Comparison of ENCODE assay signal across 9 mouse cellular contexts in genomic region chr9:108065491-108066011, GRCm38 (mm10). TPM values are rescaled to one million over a fixed set of nuclear protein-coding genes. Genes with fewer than 3 reads are reported as not detected.
A peak's percentile ranks its signal among the peaks of the same experiment; 100 is the strongest.
DNase-seq lines count a peak whose midpoint lies in the region; ATAC-seq and TF ChIP-seq lines count a peak whose summit lies in the region.
"Had no signal": no experiment of that assay in that cellular context is flagged by ENCODE, and none has a peak within 500 bp of the region (broad histone marks: within the 10 kb centered on the region; RNA-seq: fewer than 3 reads in every experiment).

No protein-coding gene starts in this region.

- no peak overlapping the region for H3K9ac ChIP-seq in MEL (ENCODE audit: control insufficient read depth, low read depth, low read length, poor library complexity, severe bottlenecking)

- H3K79me2 ChIP-seq in MEL (ENCODE audit: control insufficient read depth, insufficient read depth, low read length, poor library complexity): no peaks in the 10 kb centered on the region

- no peaks in the 10 kb centered on the region; a peak in 1 of 4 replicates for H3K36me3 ChIP-seq in MEL (ENCODE audit: control insufficient read depth in 1 of 2, insufficient read depth in 2 of 2, low read length in 2 of 2)

- H3K4me1 ChIP-seq in MEL (ENCODE audit: control insufficient read depth in 1 of 2, insufficient read depth in 2 of 2, low read length in 2 of 2): no peaks in the 10 kb centered on the region

- ATAC-seq in megakaryocyte, adult 5-6 weeks (ENCODE audit: poor library complexity, severe bottlenecking): peak; percentile 67

- TF ChIP-seq EP300 in MEL (IDR thresholded peaks at IDR 0.05; ENCODE audit: low read depth in 1 of 2, low read length in 2 of 2): no peak

- peak; percentile 59 to 60 for DNase-seq in left cerebral cortex, adult 2 months (ENCODE audit: extremely low spot score in 1 of 2, low spot score in 2 of 2)
- DNase-seq in left cerebral cortex, adult 8-10 months (ENCODE audit: low spot score in 2 of 2): no peak
- peak; percentile 70 for DNase-seq in MEL (ENCODE audit: low read depth, low spot score)
- DNase-seq in cerebellum, adult 9-10 months: peak; percentile 91
- peak; percentile 71 for DNase-seq in gastrocnemius, postnatal 14 days
- peak; percentile 41 to 67 for DNase-seq in layer of hippocampus, adult 8-10 months (ENCODE audit: low spot score in 2 of 2)
- DNase-seq in testis, postnatal 10 days (ENCODE audit: low spot score): peak; percentile 75

- peak overlapping the region; percentile 64; the same call in 1 of the 2 replicates for H3K27ac ChIP-seq in left cerebral cortex, adult 2 months
- H3K27ac ChIP-seq in MEL (ENCODE audit: control insufficient read depth, low read depth, low read length): no peak overlapping the region
- H3K27ac ChIP-seq: embryonic facial prominence, embryonic 13.5 days had no signal

- no peaks in the 10 kb centered on the region for H3K9me3 ChIP-seq in MEL (replicated peaks; ENCODE audit: insufficient read depth, low read length)
- H3K9me3 ChIP-seq: embryonic facial prominence, embryonic 13.5 days had no signal

- TF ChIP-seq POLR2A in MEL (IDR thresholded peaks at IDR 0.05; ENCODE audit: control insufficient read depth in 1 of 2, insufficient read depth in 1 of 2, low read depth in 1 of 2, low read length in 2 of 2, poor library complexity in 1 of 2): no peak

- no peaks in the 10 kb centered on the region for H3K27me3 ChIP-seq in MEL (ENCODE audit: control insufficient read depth in 1 of 2, insufficient read depth in 2 of 2, low read length in 2 of 2)
- H3K27me3 ChIP-seq: embryonic facial prominence, embryonic 13.5 days had no signal

- no peak overlapping the region for H3K4me3 ChIP-seq in left cerebral cortex, adult 2 months
- H3K4me3 ChIP-seq in MEL (ENCODE audit: control insufficient read depth in 1 of 2, insufficient read depth in 1 of 2, low read depth in 2 of 2, low read length in 2 of 2): no peak overlapping the region
- H3K4me3 ChIP-seq: embryonic facial prominence, embryonic 13.5 days had no signal

- intact Hi-C loops in left cerebral cortex, adult 2 months (cut with DNase I): loop anchor here (5.0 kb wide), 1 partner anchor 103 kb away; no protein-coding TSS in a partner anchor
- intact Hi-C loops in gastrocnemius, postnatal 14 days (cut with DNase I; ENCODE audit: low total_unique reads): loop anchor here (5.0 kb wide), 1 partner anchor 163 kb away; no protein-coding TSS in a partner anchor

- TF ChIP-seq RAD21 in MEL (IDR thresholded peaks at IDR 0.05; ENCODE audit: low read depth, low read length): peak; percentile 73

- peak; percentile 77 for TF ChIP-seq CTCF in left cerebral cortex, adult 2 months (IDR thresholded peaks at IDR 0.05)
- peak; percentile 80 to 84 (median 80) for TF ChIP-seq CTCF in MEL (IDR thresholded peaks at IDR 0.05 in 2 of 3, conservative IDR thresholded peaks at IDR 0.05 in 1 of 3; ENCODE audit: control insufficient read depth in 1 of 3, insufficient read depth in 1 of 3, low read depth in 2 of 3, low read length in 3 of 3, poor library complexity in 1 of 3, severe bottlenecking in 1 of 3)

TF ChIP-seq in MEL, 35 proteins besides CTCF, POLR2A, EP300 and RAD21:
- TF ChIP-seq ZC3H11A (IDR thresholded peaks at IDR 0.05; ENCODE audit: low read depth, low read length): peak; percentile 59
- TF ChIP-seq MYC (IDR thresholded peaks at IDR 0.05; ENCODE audit: low read depth, low read length): no peak
- TF ChIP-seq MAFK (IDR thresholded peaks at IDR 0.05; ENCODE audit: borderline replicate concordance, low read depth, low read length): no peak
- no peak for TF ChIP-seq TAL1 (IDR thresholded peaks at IDR 0.05; ENCODE audit: low read length)
- TF ChIP-seq SMC3 (IDR thresholded peaks at IDR 0.05; ENCODE audit: low read depth, low read length): peak; percentile 81
- no peak for TF ChIP-seq KAT2A (conservative IDR thresholded peaks at IDR 0.05; ENCODE audit: low read depth, low read length)
- no peak for TF ChIP-seq CHD2 (IDR thresholded peaks at IDR 0.05; ENCODE audit: low read length)
- no peak for TF ChIP-seq ETS1 (IDR thresholded peaks at IDR 0.05; ENCODE audit: low read depth, low read length)
- no peak for TF ChIP-seq CHD1 (IDR thresholded peaks at IDR 0.05; ENCODE audit: low read depth, low read length)
TF ChIP-seq in MEL: peak in this region for 2.

RNA-seq across cellular contexts. Expression of gene Amigo3, which starts 12.6 kb away (rescaled TPM):
- total RNA-seq in left cerebral cortex, adult 2 months (2021): 1 to 10 TPM; 1.9 to 2.1 TPM
- total RNA-seq in left cerebral cortex, adult 8-10 months (2022): 1 to 10 TPM in 2 of 4 experiments, under 1 TPM in 2; 0.70 to 1.3 (median 1.0) TPM
- 1.2 and 2.2 TPM in 2 replicates for total RNA-seq in MEL (2012; rRNA removed)
- 1 to 10 TPM in 1 of 2 experiments, not detected in 1; 3.4 TPM for polyA plus RNA-seq in MEL (2012; ENCODE audit: insufficient read depth in 1 of 2, insufficient read length in 2 of 2, low read depth in 1 of 2, low replicate concordance in 2 of 2, missing spikeins in 1 of 2)
- total RNA-seq in gastrocnemius, postnatal 14 days (2021): 1 to 10 TPM; 1.0 to 2.4 TPM
- total RNA-seq in layer of hippocampus, adult 8-10 months (2022): 1 to 10 TPM; 1.2 to 2.3 (median 1.6) TPM
- total RNA-seq in megakaryocyte, adult 5-6 weeks (2015): 1.2 and 1.5 TPM in 2 replicates
- 2.0 and 2.6 TPM in 2 replicates for total RNA-seq in megakaryocyte, adult 5-6 weeks (2017)

RNA-seq across cellular contexts. Expression of gene Mst1, which starts 14.7 kb away (rescaled TPM):
- not detected for total RNA-seq in left cerebral cortex, adult 2 months (2021)
- not detected for total RNA-seq in left cerebral cortex, adult 8-10 months (2022)
- 1.6 and 4.6 TPM in 2 replicates for total RNA-seq in MEL (2012; rRNA removed)
- 1 to 10 TPM in 1 of 2 experiments, not detected in 1; 10.0 TPM for polyA plus RNA-seq in MEL (2012; ENCODE audit: insufficient read depth in 1 of 2, insufficient read length in 2 of 2, low read depth in 1 of 2, low replicate concordance in 2 of 2, missing spikeins in 1 of 2)
- not detected for total RNA-seq in gastrocnemius, postnatal 14 days (2021)
- not detected for total RNA-seq in layer of hippocampus, adult 8-10 months (2022)
- 0.69 TPM in 1 of 2 replicates, not detected in the other for total RNA-seq in megakaryocyte, adult 5-6 weeks (2015)
- not detected in 2 replicates for total RNA-seq in megakaryocyte, adult 5-6 weeks (2017)

RNA-seq across cellular contexts. Expression of gene Gmppb, which starts 16.5 kb away (rescaled TPM):
- 10 to 100 TPM; 16.5 to 17.4 TPM for total RNA-seq in left cerebral cortex, adult 2 months (2021)
- total RNA-seq in left cerebral cortex, adult 8-10 months (2022): 10 to 100 TPM; 13.9 to 17.6 (median 14.8) TPM
- total RNA-seq in MEL (2012; rRNA removed): 38.1 and 50.4 TPM in 2 replicates
- 10 to 100 TPM in 1 of 2 experiments, not detected in 1; 26.2 TPM for polyA plus RNA-seq in MEL (2012; ENCODE audit: insufficient read depth in 1 of 2, insufficient read length in 2 of 2, low read depth in 1 of 2, low replicate concordance in 2 of 2, missing spikeins in 1 of 2)
- total RNA-seq in gastrocnemius, postnatal 14 days (2021): 1 to 10 TPM; 4.7 to 8.3 TPM
- total RNA-seq in layer of hippocampus, adult 8-10 months (2022): 10 to 100 TPM; 17.2 to 21.6 (median 19.2) TPM
- 6.4 and 6.9 TPM in 2 replicates for total RNA-seq in megakaryocyte, adult 5-6 weeks (2015)
- total RNA-seq in megakaryocyte, adult 5-6 weeks (2017): 14.0 and 19.1 TPM in 2 replicates

RNA-seq across cellular contexts. Expression of gene Rnf123, which starts 17.6 kb away (rescaled TPM):
- 100 to 1,000 TPM; 107 to 108 TPM for total RNA-seq in left cerebral cortex, adult 2 months (2021)
- 100 to 1,000 TPM; 109 to 112 (median 111) TPM for total RNA-seq in left cerebral cortex, adult 8-10 months (2022)
- total RNA-seq in MEL (2012; rRNA removed): 24.9 and 28.5 TPM in 2 replicates
- 10 to 100 TPM in 1 of 2 experiments, not detected in 1; 74.8 TPM for polyA plus RNA-seq in MEL (2012; ENCODE audit: insufficient read depth in 1 of 2, insufficient read length in 2 of 2, low read depth in 1 of 2, low replicate concordance in 2 of 2, missing spikeins in 1 of 2)
- 100 to 1,000 TPM; 154 to 161 TPM for total RNA-seq in gastrocnemius, postnatal 14 days (2021)
- total RNA-seq in layer of hippocampus, adult 8-10 months (2022): 100 to 1,000 TPM in 3 of 4 experiments, 10 to 100 TPM in 1; 89.0 to 123 (median 115) TPM
- total RNA-seq in megakaryocyte, adult 5-6 weeks (2015): 27.8 and 30.7 TPM in 2 replicates
- total RNA-seq in megakaryocyte, adult 5-6 weeks (2017): 20.9 and 21.1 TPM in 2 replicates

RNA-seq across cellular contexts. Expression of gene Apeh, which starts 28.9 kb away (rescaled TPM):
- 10 to 100 TPM; 31.0 to 31.8 TPM for total RNA-seq in left cerebral cortex, adult 2 months (2021)
- 10 to 100 TPM; 34.9 to 41.9 (median 39.3) TPM for total RNA-seq in left cerebral cortex, adult 8-10 months (2022)
- 57.5 and 76.1 TPM in 2 replicates for total RNA-seq in MEL (2012; rRNA removed)
- 10 to 100 TPM in 1 of 2 experiments, not detected in 1; 69.0 TPM for polyA plus RNA-seq in MEL (2012; ENCODE audit: insufficient read depth in 1 of 2, insufficient read length in 2 of 2, low read depth in 1 of 2, low replicate concordance in 2 of 2, missing spikeins in 1 of 2)
- 10 to 100 TPM; 37.9 to 38.3 TPM for total RNA-seq in gastrocnemius, postnatal 14 days (2021)
- total RNA-seq in layer of hippocampus, adult 8-10 months (2022): 10 to 100 TPM; 33.9 to 45.8 (median 35.5) TPM
- 37.9 and 41.0 TPM in 2 replicates for total RNA-seq in megakaryocyte, adult 5-6 weeks (2015)
- total RNA-seq in megakaryocyte, adult 5-6 weeks (2017): 56.9 and 61.8 TPM in 2 replicates

Comparison
In these comparisons a context has a peak if more than half of its experiments do, and no peak if none do; other contexts are left out.
1. DNase-seq: peak in left cerebral cortex, adult 2 months (2 of 2), MEL (single experiment), cerebellum, adult 9-10 months (single experiment), gastrocnemius, postnatal 14 days (single experiment), layer of hippocampus, adult 8-10 months (2 of 2) and testis, postnatal 10 days (single experiment); none in left cerebral cortex, adult 8-10 months (0 of 2).